Mouse (Mus musculus) E14TG2a.4 (cell line): ENCODE results near the gene Hck.

Source experiments
- CTCF ChIP-seq: conservative IDR thresholded peaks from 2 replicates; pipeline ENCODE4 v1.5.1; 2014; ENCODE audit warnings: low read length
- NANOG ChIP-seq: IDR thresholded peaks from 2 replicates; pipeline ENCODE4 v1.6.1; 2014; ENCODE audit warnings: borderline replicate concordance, low read length, mixed read lengths
- POU5F1 ChIP-seq: IDR thresholded peaks from 2 replicates; pipeline ENCODE4 v1.6.1; 2014; ENCODE audit warnings: low read length, borderline replicate concordance

- TF ChIP-seq CTCF (no peak), POU5F1 (no peak), NANOG (no peak)
Observed at GRCm38 (mm10) chr2:153083275-153083674, 25.0 kb upstream of the Hck start.
